Mouse (Mus musculus): ENCODE results near the gene Adarb1. TPM values are rescaled to one million over a fixed set of nuclear protein-coding genes. Genes with fewer than 3 reads are reported as not detected.

Adarb1 gene
- polyA plus RNA-seq, 1 experiment from 2014 or later: 49.1 TPM

GRCm38 (mm10) chr10:77305766-77306165, 112.3 kb downstream of the Adarb1 start:
- Histone ChIP-seq H3K4me1 (ENCODE audit: insufficient read depth) (no peaks in the 10 kb centered on the region), H3K27ac (ENCODE audit: low read depth) (no peak overlapping the region), H3K9me3 (ENCODE audit: low read depth, low read length) (no peaks in the 10 kb centered on the region), H3K27me3 (ENCODE audit: insufficient read depth, low read length) (no peaks in the 10 kb centered on the region), H3K36me3 (ENCODE audit: insufficient read depth) (peaks cover 34% of the 10 kb centered on the region), H3K4me2 (no peak overlapping the region), H3K4me3 (ENCODE audit: low read depth, low read length) (no peak overlapping the region), H3K9ac (no peak overlapping the region)
- DNase-seq: no peak
- ATAC-seq (ENCODE audit: insufficient read depth): no peak
- 77% methylated on average over 8 of the region's 8 CpGs for WGBS
- no peak for TF ChIP-seq CTCF (IDR thresholded peaks at IDR 0.05; ENCODE audit: low read depth)

GRCm38 (mm10) chr10:77304840-77305533, 113.1 kb downstream of the Adarb1 start:
- WGBS: 51% methylated on average over 4 of the region's 4 CpGs
- ATAC-seq (ENCODE audit: insufficient read depth): no peak
- Histone ChIP-seq H3K9ac (no peak overlapping the region), H3K9me3 (ENCODE audit: low read depth, low read length) (no peaks in the 10 kb centered on the region), H3K27me3 (ENCODE audit: insufficient read depth, low read length) (no peaks in the 10 kb centered on the region), H3K27ac (ENCODE audit: low read depth) (no peak overlapping the region), H3K4me1 (ENCODE audit: insufficient read depth) (no peaks in the 10 kb centered on the region), H3K36me3 (ENCODE audit: insufficient read depth) (peaks cover 35% of the 10 kb centered on the region), H3K4me2 (no peak overlapping the region), H3K4me3 (ENCODE audit: low read depth, low read length) (no peak overlapping the region)
- no peak for TF ChIP-seq CTCF (IDR thresholded peaks at IDR 0.05; ENCODE audit: low read depth)
- no peak for DNase-seq

DNA sequence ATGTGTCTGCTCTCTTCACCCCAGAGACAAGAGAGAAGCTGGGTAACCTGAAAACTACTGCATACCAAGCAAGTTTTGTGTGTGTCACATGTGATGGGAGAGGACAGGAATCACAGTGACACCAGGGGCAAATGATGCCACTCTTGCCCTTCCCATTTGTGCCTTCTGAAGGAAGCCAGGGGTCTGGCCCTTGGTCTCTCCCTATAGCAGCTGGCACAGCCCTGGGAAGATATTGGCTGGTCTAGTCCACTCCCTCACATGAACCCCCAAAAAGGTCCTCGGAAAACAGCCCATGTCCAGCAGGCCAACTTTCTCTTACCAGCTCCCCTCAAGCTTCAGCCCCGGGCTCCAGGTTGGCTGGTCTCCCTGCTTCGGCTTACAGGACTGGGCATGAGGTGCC, 113.7 kb downstream of the Adarb1 start:
- WGBS: 84% methylated on average over 3 of the region's 3 CpGs
- Histone ChIP-seq H3K27me3 (ENCODE audit: insufficient read depth, low read length) (no peaks in the 10 kb centered on the region), H3K9me3 (ENCODE audit: low read depth, low read length) (no peaks in the 10 kb centered on the region), H3K4me3 (ENCODE audit: low read depth, low read length) (no peak overlapping the region), H3K36me3 (ENCODE audit: insufficient read depth) (peaks cover 41% of the 10 kb centered on the region), H3K9ac (no peak overlapping the region), H3K4me1 (ENCODE audit: insufficient read depth) (no peaks in the 10 kb centered on the region), H3K27ac (ENCODE audit: low read depth) (no peak overlapping the region), H3K4me2 (no peak overlapping the region)
- no peak for ATAC-seq (ENCODE audit: insufficient read depth)
- TF ChIP-seq CTCF (IDR thresholded peaks at IDR 0.05; ENCODE audit: low read depth): no peak
- no peak for DNase-seq

DNA sequence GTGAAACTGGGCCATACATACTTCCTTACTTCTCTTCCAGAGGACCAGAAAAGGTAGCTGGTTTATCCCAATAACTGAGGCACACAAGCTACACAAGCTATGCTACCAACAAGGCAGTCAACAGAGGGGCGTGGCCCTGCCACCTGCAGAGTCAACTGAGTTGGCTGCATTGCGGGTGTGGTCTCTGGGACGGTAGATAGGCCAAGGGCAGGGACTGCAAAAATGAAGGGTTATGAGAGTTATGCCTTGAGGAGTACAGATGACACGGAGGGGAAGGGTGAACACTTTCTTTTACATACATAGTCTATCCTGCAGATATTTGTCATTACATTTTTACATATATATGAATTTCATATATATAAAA, 117.2 kb downstream of the Adarb1 start:
- no peaks in the 10 kb centered on the region for H3K27me3 ChIP-seq (ENCODE audit: insufficient read depth, low read length)
- WGBS: 87% methylated on average over 4 of the region's 4 CpGs
- no peak overlapping the region for H3K4me3 ChIP-seq (ENCODE audit: low read depth, low read length)
- TF ChIP-seq CTCF (IDR thresholded peaks at IDR 0.05; ENCODE audit: low read depth): no peak
- peaks cover 36% of the 10 kb centered on the region for H3K36me3 ChIP-seq (ENCODE audit: insufficient read depth)
- no peaks in the 10 kb centered on the region for H3K9me3 ChIP-seq (ENCODE audit: low read depth, low read length)
- no peak for ATAC-seq (ENCODE audit: insufficient read depth)
- no peak for DNase-seq
- no peak overlapping the region for H3K4me2 ChIP-seq
- H3K27ac ChIP-seq (ENCODE audit: low read depth): no peak overlapping the region
- no peak overlapping the region for H3K9ac ChIP-seq
- H3K4me1 ChIP-seq (ENCODE audit: insufficient read depth): no peaks in the 10 kb centered on the region

GRCm38 (mm10) chr10:77300237-77300933, 117.7 kb downstream of the Adarb1 start:
- ATAC-seq (ENCODE audit: insufficient read depth) (no peak), DNase-seq (no peak)
- Histone ChIP-seq H3K9ac (no peak overlapping the region), H3K4me1 (ENCODE audit: insufficient read depth) (no peaks in the 10 kb centered on the region), H3K9me3 (ENCODE audit: low read depth, low read length) (no peaks in the 10 kb centered on the region), H3K4me2 (no peak overlapping the region), H3K27me3 (ENCODE audit: insufficient read depth, low read length) (no peaks in the 10 kb centered on the region), H3K27ac (ENCODE audit: low read depth) (no peak overlapping the region), H3K4me3 (ENCODE audit: low read depth, low read length) (no peak overlapping the region), H3K36me3 (ENCODE audit: insufficient read depth) (peaks cover 42% of the 10 kb centered on the region)
- WGBS: 79% methylated on average over 8 of the region's 8 CpGs
- no peak for TF ChIP-seq CTCF (IDR thresholded peaks at IDR 0.05; ENCODE audit: low read depth)

GRCm38 (mm10) chr10:77299194-77299593, 118.9 kb downstream of the Adarb1 start:
- Histone ChIP-seq H3K4me3 (ENCODE audit: low read depth, low read length) (no peak overlapping the region), H3K27me3 (ENCODE audit: insufficient read depth, low read length) (no peaks in the 10 kb centered on the region), H3K4me2 (no peak overlapping the region), H3K9ac (no peak overlapping the region), H3K27ac (ENCODE audit: low read depth) (no peak overlapping the region), H3K4me1 (ENCODE audit: insufficient read depth) (no peaks in the 10 kb centered on the region), H3K36me3 (ENCODE audit: insufficient read depth) (peaks cover 52% of the 10 kb centered on the region), H3K9me3 (ENCODE audit: low read depth, low read length) (no peaks in the 10 kb centered on the region)
- no peak for DNase-seq
- no peak for ATAC-seq (ENCODE audit: insufficient read depth)
- 81% methylated on average over 2 of the region's 2 CpGs for WGBS
- TF ChIP-seq CTCF (IDR thresholded peaks at IDR 0.05; ENCODE audit: low read depth): no peak

DNA sequence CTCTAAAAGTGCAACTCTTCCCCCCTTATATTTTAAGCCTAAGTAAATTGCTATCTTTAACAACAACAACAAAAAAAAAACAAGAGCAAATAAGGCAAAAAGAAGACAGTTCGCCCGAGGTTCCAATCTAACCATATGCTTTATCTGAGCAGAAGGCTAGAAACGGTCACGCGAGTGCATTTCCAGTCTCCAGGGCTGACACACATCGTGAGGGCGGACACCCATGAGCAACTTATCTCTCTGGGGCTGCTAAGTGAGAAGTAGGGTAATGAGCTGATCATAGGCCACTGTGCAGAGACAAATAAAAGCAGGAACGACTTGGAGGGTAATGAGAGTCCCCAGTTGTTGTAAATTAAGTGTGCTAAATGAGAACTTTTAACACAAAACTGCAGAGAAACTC, 119.4 kb downstream of the Adarb1 start:
- DNase-seq: no peak
- no peak overlapping the region for H3K4me2 ChIP-seq
- no peaks in the 10 kb centered on the region for H3K4me1 ChIP-seq (ENCODE audit: insufficient read depth)
- no peaks in the 10 kb centered on the region for H3K27me3 ChIP-seq (ENCODE audit: insufficient read depth, low read length)
- H3K9me3 ChIP-seq (ENCODE audit: low read depth, low read length): no peaks in the 10 kb centered on the region
- H3K9ac ChIP-seq: no peak overlapping the region
- no peak overlapping the region for H3K27ac ChIP-seq (ENCODE audit: low read depth)
- ATAC-seq (ENCODE audit: insufficient read depth): no peak
- WGBS: 80% methylated on average over 8 of the region's 8 CpGs
- no peak for TF ChIP-seq CTCF (IDR thresholded peaks at IDR 0.05; ENCODE audit: low read depth)
- H3K4me3 ChIP-seq (ENCODE audit: low read depth, low read length): no peak overlapping the region
- peaks cover 56% of the 10 kb centered on the region for H3K36me3 ChIP-seq (ENCODE audit: insufficient read depth)

All from lung, embryonic 14.5 days (tissue).